Mouse (Mus musculus): Measurements from ENCODE around the gene 4922502D21Rik. TPM values are rescaled to one million over a fixed set of nuclear protein-coding genes. Genes with fewer than 3 reads are reported as not detected.

4922502D21Rik gene
- total RNA-seq, 2 experiments from 2014 or later = not detected

GRCm38 (mm10) chr6:129315698-129316097 lies 15.9 kb downstream of the 4922502D21Rik start:
- intact Hi-C loops (cut with DNase I) = no loop called here
- no peak for DNase-seq (ENCODE audit: low spot score)

DNA sequence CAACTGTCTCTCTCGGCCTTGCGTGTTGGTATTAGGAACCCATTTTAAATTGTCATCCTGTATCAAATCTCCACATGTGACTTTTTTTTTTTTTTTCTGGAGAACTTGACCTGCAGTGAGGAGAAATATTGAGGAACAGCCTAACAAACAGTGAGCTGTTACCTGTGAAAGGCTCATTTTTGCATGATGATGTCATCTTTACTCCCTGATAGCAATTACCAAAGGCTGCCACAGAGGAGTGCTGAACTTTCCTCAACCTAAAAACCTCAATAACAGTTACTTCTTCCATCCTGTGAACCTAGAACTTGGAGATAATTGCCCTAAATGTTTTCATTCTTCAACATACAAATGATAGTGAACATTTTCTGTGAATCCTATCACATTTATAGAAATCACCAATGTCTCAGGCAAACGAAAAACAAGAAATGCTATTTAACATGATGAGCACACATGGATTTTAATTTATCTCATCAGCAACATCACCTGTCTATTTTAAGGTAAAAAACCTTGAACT lies 16.9 kb downstream of the 4922502D21Rik start:
- no peak for DNase-seq (ENCODE audit: low spot score)
- intact Hi-C loops (cut with DNase I) = no loop called here

DNA sequence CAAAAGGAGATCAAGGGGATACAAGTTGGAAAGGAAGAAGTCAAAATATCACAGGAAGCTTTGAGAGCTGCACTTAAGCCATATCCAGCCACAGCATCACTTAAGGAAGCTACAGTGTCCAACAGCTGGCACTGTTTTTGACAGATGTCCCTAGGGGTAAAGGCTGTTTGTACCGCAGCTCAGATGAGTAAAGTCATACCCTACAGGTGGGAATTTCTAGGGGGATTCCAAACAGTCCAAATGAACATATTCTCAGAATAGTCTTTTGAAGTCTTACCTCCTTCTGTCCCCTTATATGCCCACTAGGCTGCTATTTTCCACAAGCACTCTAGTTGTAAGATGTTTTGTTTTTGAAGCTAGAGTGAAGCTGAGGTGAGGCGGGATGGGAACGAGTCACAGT lies 19.1 kb downstream of the 4922502D21Rik start:
- no peak for DNase-seq (ENCODE audit: low spot score)
- intact Hi-C loops (cut with DNase I) = no loop called here

- intact Hi-C loops (cut with DNase I) = no loop called here
- DNase-seq (ENCODE audit: low spot score) = no peak
Observed at GRCm38 (mm10) chr6:129304180-129304579, 27.4 kb downstream of the 4922502D21Rik start.

- intact Hi-C loops (cut with DNase I) = no loop called here
- DNase-seq (ENCODE audit: low spot score) = no peak
Observed at GRCm38 (mm10) chr6:129288708-129289107, 42.9 kb downstream of the 4922502D21Rik start.

- no peak for DNase-seq (ENCODE audit: low spot score)
- intact Hi-C loops (cut with DNase I) = no loop called here
Observed at GRCm38 (mm10) chr6:129284384-129285104, 47.1 kb downstream of the 4922502D21Rik start.

DNA sequence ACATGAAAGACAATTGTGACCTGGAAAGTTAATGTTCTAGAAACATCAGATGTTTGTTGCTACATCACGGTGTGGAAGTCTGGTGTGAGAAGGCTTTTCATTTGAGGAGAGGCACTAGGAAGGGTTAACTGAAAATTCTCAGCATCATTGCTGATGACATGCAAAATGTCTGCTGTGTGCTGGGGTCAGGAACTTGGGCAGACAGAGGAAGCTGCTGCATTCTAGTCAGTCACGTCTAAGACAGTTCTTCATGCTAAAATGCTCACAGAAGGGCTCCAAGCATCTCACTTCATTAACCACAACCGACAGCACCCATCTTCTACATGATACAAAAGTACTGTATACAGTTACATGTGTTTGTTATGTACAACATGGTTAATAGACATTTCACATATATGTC lies 48.3 kb downstream of the 4922502D21Rik start:
- intact Hi-C loops (cut with DNase I) = no loop called here
- no peak for DNase-seq (ENCODE audit: low spot score)

- DNase-seq (ENCODE audit: low spot score) = no peak
- intact Hi-C loops (cut with DNase I) = no loop called here
Observed at GRCm38 (mm10) chr6:129276483-129276882, 55.1 kb downstream of the 4922502D21Rik start.

- no peak for DNase-seq (ENCODE audit: low spot score)
Observed at GRCm38 (mm10) chr6:129275624-129276203, 55.9 kb downstream of the 4922502D21Rik start.

DNA sequence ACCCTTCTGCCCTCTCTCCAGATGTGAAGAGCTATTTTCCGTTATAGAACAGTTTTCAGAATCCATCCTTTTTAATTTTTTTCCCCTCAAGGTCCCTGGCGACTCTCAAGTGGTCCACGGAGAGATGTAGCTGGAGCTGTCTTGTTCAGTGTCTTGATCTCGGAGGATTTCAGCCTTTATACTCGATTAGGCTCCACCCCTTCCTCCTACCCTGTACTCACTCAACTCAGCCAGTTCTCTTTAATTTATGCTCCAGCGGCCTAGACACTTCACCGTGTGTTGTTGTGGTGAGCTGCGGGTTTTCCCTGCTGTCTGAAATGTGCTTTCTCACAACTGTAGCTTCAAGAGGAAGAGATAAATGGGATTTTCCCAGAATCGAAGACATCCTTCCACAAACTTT lies 56.4 kb downstream of the 4922502D21Rik start, which contains the start of gene Cd69:
Gene Cd69 (minus strand): TSS at position 217 of the 400 bp plus-strand sequence.
- DNase-seq (ENCODE audit: low spot score) = no peak
- intact Hi-C loops (cut with DNase I) = no loop called here

More at GRCm38 (mm10) chr6:129275624-129276203, 55.9 kb downstream of the 4922502D21Rik start:
- intact Hi-C loops (cut with DNase I) = no loop called here

GRCm38 (mm10) chr6:129274476-129274875 lies 57.1 kb downstream of the 4922502D21Rik start:
- DNase-seq (ENCODE audit: low spot score) = no peak

DNA sequence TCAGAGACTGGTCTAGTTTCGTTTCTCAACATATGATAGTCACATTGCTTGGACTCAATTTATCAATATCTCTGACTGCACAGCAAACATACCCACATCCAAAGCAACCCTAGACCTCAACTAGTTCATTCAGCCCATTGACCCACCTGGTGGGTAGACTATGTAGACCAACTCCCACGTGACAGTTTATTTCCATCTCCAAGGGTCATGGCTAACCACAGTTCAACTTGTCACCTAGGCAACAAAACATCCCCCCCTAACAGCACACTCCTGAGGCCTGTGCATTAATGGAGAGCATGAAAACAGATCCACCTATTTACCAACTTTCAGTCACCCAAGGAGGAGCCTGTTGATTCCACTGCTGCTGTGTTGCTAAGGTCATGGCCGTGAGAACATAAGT lies 57.9 kb downstream of the 4922502D21Rik start:
- DNase-seq (ENCODE audit: low spot score) = no peak
- intact Hi-C loops (cut with DNase I) = no loop called here

More at GRCm38 (mm10) chr6:129274476-129274875, 57.1 kb downstream of the 4922502D21Rik start:
- intact Hi-C loops (cut with DNase I) = no loop called here

Other genes with a start within 250 kb of the 4922502D21Rik start
- gene Clec2e, start 230.9 kb downstream of the 4922502D21Rik start, total RNA-seq (2021) = under 1 TPM; 0.10 to 0.20 TPM
- 10 to 100 TPM; 36.3 to 40.3 TPM for gene Clec2d, start 151.2 kb downstream of the 4922502D21Rik start, total RNA-seq (2021)
- under 1 TPM in 1 of 2 experiments, not detected in 1; 0.34 TPM for gene Cd69, start 56.4 kb downstream of the 4922502D21Rik start, total RNA-seq (2021)
- gene Clec12a, start 10.9 kb upstream of the 4922502D21Rik start, total RNA-seq (2021) = 1 to 10 TPM; 1.1 TPM
- gene Clec12b, start 54.1 kb upstream of the 4922502D21Rik start, total RNA-seq (2021) = under 1 TPM; 0.22 to 0.31 TPM
- gene Clec1b, start 65.5 kb upstream of the 4922502D21Rik start, total RNA-seq (2021) = 1 to 10 TPM in 1 of 2 experiments, under 1 TPM in 1; 0.81 to 2.2 TPM
- gene Clec9a, start 77.1 kb upstream of the 4922502D21Rik start, total RNA-seq (2021) = under 1 TPM in 1 of 2 experiments, not detected in 1; 0.28 TPM
- 10 to 100 TPM; 10.2 to 11.3 TPM for gene Clec1a, start 120.2 kb upstream of the 4922502D21Rik start, total RNA-seq (2021)
- under 1 TPM; 0.06 to 0.47 TPM for gene Olr1, start 175.4 kb upstream of the 4922502D21Rik start, total RNA-seq (2021)
- gene Tmem52b, start 180.8 kb upstream of the 4922502D21Rik start, total RNA-seq (2021) = not detected
- 100 to 1,000 TPM in 1 of 2 experiments, 10 to 100 TPM in 1; 97.1 to 107 TPM for gene Gabarapl1, start 201.4 kb upstream of the 4922502D21Rik start, total RNA-seq (2021)
- gene Klre1, start 246.1 kb upstream of the 4922502D21Rik start, total RNA-seq (2021) = not detected